Mouse (Mus musculus) G1E (cell line): ENCODE results near the gene Wdr38. TPM values are rescaled to one million over a fixed set of nuclear protein-coding genes. Genes with fewer than 3 reads are reported as not detected.

Experiments used
- ATAC-seq: 2 replicates; pipeline ENCODE4 v1.8.0; 2016; ENCODE audit warnings: mild to moderate bottlenecking; ENCODE audit not compliant: insufficient number of reproducible peaks, poor library complexity, low FRiP score, severe bottlenecking; ENCODE audit errors: extremely low read depth
- DNase-seq: peaks from one replicate; pipeline ENCODE4 v3.0.0; 2012; ENCODE audit warnings: low spot score
- H3K27me3 ChIP-seq: 2 replicates; pipeline ENCODE4 v1.6.1; 2012; ENCODE audit warnings: mild to moderate bottlenecking, low read length, inconsistent platforms; ENCODE audit not compliant: insufficient read depth
- H3K36me3 ChIP-seq: replicated peaks from 2 replicates; pipeline ENCODE3; 2012; ENCODE audit warnings: mild to moderate bottlenecking, inconsistent platforms
- H3K4me1 ChIP-seq: 2 replicates; pipeline ENCODE4 v1.6.1; 2012; ENCODE audit warnings: low read depth, low read length, inconsistent platforms, mixed read lengths; ENCODE audit not compliant: insufficient read depth
- H3K4me3 ChIP-seq: 2 replicates; pipeline ENCODE4 v1.5.1; 2012; ENCODE audit warnings: low read depth, mild to moderate bottlenecking, inconsistent platforms, low read length, moderate library complexity, mixed read lengths
- H3K9me3 ChIP-seq: replicated peaks from 2 replicates; pipeline ENCODE4 v1.6.1; 2012; ENCODE audit warnings: inconsistent platforms
- CTCF ChIP-seq: IDR thresholded peaks from 2 replicates; pipeline ENCODE4 v1.5.1; 2012; ENCODE audit warnings: low read depth, low read length, inconsistent platforms, mixed read lengths
- GATA1 ChIP-seq: IDR thresholded peaks from 2 replicates; pipeline ENCODE4 v1.6.1; 2012; ENCODE audit warnings: borderline replicate concordance, low read length, inconsistent platforms, mixed read lengths
- GATA2 ChIP-seq: IDR thresholded peaks from 2 replicates; pipeline ENCODE4 v1.6.1; 2012; ENCODE audit warnings: low read depth, low read length, inconsistent platforms, borderline replicate concordance
- POLR2AphosphoS5 ChIP-seq: IDR thresholded peaks from 2 replicates; pipeline ENCODE4 v1.6.1; 2012; ENCODE audit warnings: low read depth, low read length, inconsistent platforms; ENCODE audit not compliant: insufficient replicate concordance
- TAL1 ChIP-seq: conservative IDR thresholded peaks from 2 replicates; pipeline ENCODE4 v1.6.1; 2012; ENCODE audit warnings: low read depth, low read length, inconsistent platforms, mixed read lengths
- polyA plus RNA-seq: library from polyadenylated mRNA; stranded (reverse); fragments of >175 nt; gene quantifications from 2 replicates; pipeline ENCODE4 v1.2.3, GENCODE M21; 2012
- total RNA-seq, 2 experiments: library from RNA; stranded (forward) in 1 of 2; stranded (reverse) in 1 of 2; fragments of 200-1000 nt in 1 of 2; fragments of >200 nt in 1 of 2; fragmentation: Nextera tagmentation in 1 of 2; gene quantifications; 2 replicates each; pipeline ENCODE4 v1.2.3; 2014 to 2017

Gene Wdr38
- total and polyA plus RNA-seq, 3 experiments, result 0.34 to 1.8 (median 1.6) TPM

- ATAC-seq, result no peak
- TF ChIP-seq GATA2, result no peak
- no peak for TF ChIP-seq TAL1
- TF ChIP-seq GATA1, result no peak
- no peak for TF ChIP-seq POLR2AphosphoS5
- TF ChIP-seq CTCF, result no peak
Measured at GRCm38 (mm10) chr2:38964198-38964597, 33.1 kb upstream of the Wdr38 start.

DNA sequence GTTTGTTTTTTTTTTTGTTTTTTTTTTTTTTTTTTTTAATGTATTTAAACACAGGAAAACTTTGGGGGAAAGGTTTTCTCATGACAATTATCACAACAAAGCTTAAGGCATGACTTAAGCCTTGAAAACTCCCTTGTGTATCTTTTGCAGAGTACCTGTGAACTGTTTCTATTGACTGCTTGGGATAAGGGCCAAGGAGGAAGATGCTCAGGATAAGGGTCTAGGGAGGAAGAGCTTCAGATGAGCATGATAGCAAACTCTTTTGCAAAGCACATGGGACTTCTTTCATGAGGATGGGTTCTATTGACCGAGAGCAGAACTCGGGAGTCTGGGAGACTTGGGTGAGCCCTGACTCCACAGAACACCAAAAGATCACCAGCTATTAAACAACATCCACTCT lies 27.6 kb upstream of the Wdr38 start:
- ATAC-seq, result no peak
- peaks cover 23% of the 10 kb centered on the region for H3K27me3 ChIP-seq
- no peak for DNase-seq

More at GRCm38 (mm10) chr2:38964198-38964597, 33.1 kb upstream of the Wdr38 start:
- Histone ChIP-seq H3K27me3 (peaks cover 26% of the 10 kb centered on the region), H3K9me3 (no peaks in the 10 kb centered on the region), H3K36me3 (no peaks in the 10 kb centered on the region), H3K4me3 (no peak overlapping the region), H3K4me1 (no peaks in the 10 kb centered on the region)
- no peak for DNase-seq

GRCm38 (mm10) chr2:38970057-38970456 lies 27.2 kb upstream of the Wdr38 start:
- no peaks in the 10 kb centered on the region for H3K36me3 ChIP-seq
- H3K27me3 ChIP-seq, result peaks cover 20% of the 10 kb centered on the region
- no peaks in the 10 kb centered on the region for H3K9me3 ChIP-seq
- TF ChIP-seq TAL1 (no peak), GATA2 (no peak), POLR2AphosphoS5 (no peak), GATA1 (no peak)
- no peak overlapping the region for H3K4me3 ChIP-seq
- ATAC-seq (0 out of 2 replicates have a peak, but pooled peaks have one; percentile 8), DNase-seq (no peak)
- H3K4me1 ChIP-seq, result peaks cover 7% of the 10 kb centered on the region; the same call in 1 of the 2 replicates

More for the DNA sequence above, 27.6 kb upstream of the Wdr38 start:
- Histone ChIP-seq H3K4me1 (peaks cover 7% of the 10 kb centered on the region; the same call in 1 of the 2 replicates), H3K4me3 (no peak overlapping the region), H3K36me3 (no peaks in the 10 kb centered on the region), H3K9me3 (no peaks in the 10 kb centered on the region)
- TF ChIP-seq TAL1 (no peak), POLR2AphosphoS5 (no peak), GATA1 (no peak)

- peaks cover 7% of the 10 kb centered on the region; the same call in 1 of the 2 replicates for H3K4me1 ChIP-seq
- TF ChIP-seq GATA1 (no peak), TAL1 (no peak), GATA2 (no peak)
- no peaks in the 10 kb centered on the region for H3K9me3 ChIP-seq
- ATAC-seq (no peak), DNase-seq (no peak)
- no peaks in the 10 kb centered on the region for H3K36me3 ChIP-seq
- H3K27me3 ChIP-seq, result peaks cover 31% of the 10 kb centered on the region
- no peak overlapping the region for H3K4me3 ChIP-seq
Measured at GRCm38 (mm10) chr2:38973223-38973622, 24.1 kb upstream of the Wdr38 start.

DNA sequence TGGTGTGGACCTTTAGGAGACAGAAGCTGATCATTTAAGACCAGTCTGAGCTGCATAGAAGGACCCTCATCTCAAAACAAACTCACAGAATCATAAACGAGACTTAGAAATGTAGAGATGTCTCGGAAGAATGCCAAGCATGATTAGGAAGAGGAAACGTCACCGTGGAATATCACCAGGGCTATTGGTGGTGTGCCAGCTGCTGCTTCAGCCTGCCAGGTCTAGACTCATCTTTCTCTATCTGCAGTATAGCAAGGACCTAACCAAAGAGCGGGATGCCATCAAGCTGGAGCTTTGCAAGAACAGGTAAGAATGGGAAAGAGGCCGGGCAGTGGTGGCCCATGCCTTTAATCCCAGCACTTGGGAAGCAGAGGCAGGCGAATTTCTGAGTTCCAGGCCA lies 23.6 kb upstream of the Wdr38 start:
- TF ChIP-seq POLR2AphosphoS5 (no peak), GATA2 (no peak), CTCF (no peak), GATA1 (no peak), TAL1 (no peak)
- ATAC-seq (no peak), DNase-seq (no peak)
- peaks cover 31% of the 10 kb centered on the region for H3K27me3 ChIP-seq
- H3K9me3 ChIP-seq, result no peaks in the 10 kb centered on the region
- no peak overlapping the region for H3K4me3 ChIP-seq
- no peaks in the 10 kb centered on the region for H3K36me3 ChIP-seq
- peaks cover 7% of the 10 kb centered on the region; the same call in 1 of the 2 replicates for H3K4me1 ChIP-seq

- Histone ChIP-seq H3K27me3 (peaks cover 30% of the 10 kb centered on the region), H3K4me3 (no peak overlapping the region), H3K36me3 (no peaks in the 10 kb centered on the region), H3K9me3 (no peaks in the 10 kb centered on the region), H3K4me1 (peaks cover 7% of the 10 kb centered on the region; the same call in 1 of the 2 replicates)
- ATAC-seq (no peak), DNase-seq (no peak)
- TF ChIP-seq POLR2AphosphoS5 (no peak), GATA1 (no peak), CTCF (no peak), TAL1 (no peak), GATA2 (no peak)
Measured at GRCm38 (mm10) chr2:38974171-38974570, 23.1 kb upstream of the Wdr38 start.

- H3K4me3 ChIP-seq, result no peak overlapping the region
- DNase-seq, result no peak
- H3K4me1 ChIP-seq, result 0 out of 2 replicates have a peak, but pooled peaks cover under 1% of the 10 kb centered on the region
- no peak for TF ChIP-seq POLR2AphosphoS5
- no peak for TF ChIP-seq TAL1
- no peak for TF ChIP-seq CTCF
- no peak for TF ChIP-seq GATA1
- TF ChIP-seq GATA2, result no peak
- peaks cover 32% of the 10 kb centered on the region for H3K27me3 ChIP-seq
- ATAC-seq, result no peak
- no peaks in the 10 kb centered on the region for H3K9me3 ChIP-seq
- no peaks in the 10 kb centered on the region for H3K36me3 ChIP-seq
Measured at GRCm38 (mm10) chr2:38975181-38975580, 22.1 kb upstream of the Wdr38 start.
